ENCODE assay signal across 14 mouse cellular contexts in the genomic region with DNA sequence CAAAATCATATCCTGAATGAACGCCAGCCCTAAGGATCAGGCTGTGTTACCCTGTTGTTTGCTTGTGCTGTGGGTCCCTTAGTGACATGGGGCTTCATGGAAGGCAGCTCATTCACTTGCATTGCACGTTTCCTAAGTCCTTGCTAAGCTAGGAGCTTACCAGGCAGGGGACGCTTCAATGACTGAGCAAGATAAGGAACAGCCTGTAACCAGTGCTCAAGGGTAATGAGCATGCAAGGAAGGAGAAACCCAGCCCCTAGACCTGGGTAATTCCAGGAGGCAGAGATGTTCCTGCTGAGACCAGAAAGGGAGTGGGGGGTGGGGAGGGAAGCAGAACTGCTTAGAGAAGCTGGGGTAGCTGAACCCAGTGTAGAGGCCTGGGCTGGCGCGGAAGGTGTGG.
A peak's percentile ranks its signal among the peaks of the same experiment; 100 is the strongest.
DNase-seq lines count a peak whose midpoint lies in the region; ATAC-seq lines count a peak whose summit lies in the region.
"Had no signal": no experiment of that assay in that cellular context is flagged by ENCODE, and none has a peak within 500 bp of the region (broad histone marks: within the 10 kb centered on the region; RNA-seq: fewer than 3 reads in every experiment).

No protein-coding gene starts in this region.

- peak; percentile 71 for ATAC-seq in midbrain, embryonic 15.5 days (replicated peaks)

- no peaks in the 10 kb centered on the region for H3K9me3 ChIP-seq in midbrain, embryonic 15.5 days
- H3K9me3 ChIP-seq: limb, embryonic 12.5 days had no signal

- H3K27me3 ChIP-seq in midbrain, embryonic 15.5 days (replicated peaks), result no peaks in the 10 kb centered on the region
- H3K27me3 ChIP-seq: limb, embryonic 12.5 days had no signal

- H3K4me1 ChIP-seq in midbrain, embryonic 15.5 days, result peaks cover 30% of the 10 kb centered on the region
- H3K4me1 ChIP-seq: limb, embryonic 12.5 days had no signal

- H3K36me3 ChIP-seq in midbrain, embryonic 15.5 days (replicated peaks), result no peaks in the 10 kb centered on the region

- H3K4me2 ChIP-seq in midbrain, embryonic 15.5 days, result no peak overlapping the region
- H3K4me2 ChIP-seq: limb, embryonic 12.5 days had no signal

- WGBS in midbrain, embryonic 15.5 days, result 46% methylated on average over 5 of the region's 5 CpGs

- no peak overlapping the region for H3K4me3 ChIP-seq in midbrain, embryonic 15.5 days
- H3K4me3 ChIP-seq: limb, embryonic 12.5 days had no signal

- H3K27ac ChIP-seq in midbrain, embryonic 15.5 days, result peak overlapping the region; percentile 63
- H3K27ac ChIP-seq: limb, embryonic 12.5 days had no signal

- no peak overlapping the region for H3K9ac ChIP-seq in midbrain, embryonic 15.5 days
- H3K9ac ChIP-seq: limb, embryonic 12.5 days had no signal

- DNase-seq in kidney, adult 11 months, result peak; percentile 36
- DNase-seq in kidney, adult 18-20 months, result no peak
- peak; percentile 43 for DNase-seq in ZHBTc4 (ENCODE audit: low read depth, low spot score)
- DNase-seq in kidney, postnatal 10 days, result peak; percentile 16
- DNase-seq in thymus, postnatal 25 days, result no peak
- no peak for DNase-seq in adrenal gland, postnatal 36 days
- DNase-seq: adrenal gland, postnatal 25 days; cerebellum, adult 11 months; embryo, embryonic 11 days; layer of hippocampus, adult 9-11 months; lung, postnatal 36 days; thymus, adult 18-20 months had no signal

Comparison
In these comparisons a context has a peak if more than half of its experiments do, and no peak if none do; other contexts are left out.
1. DNase-seq: peak in kidney, adult 11 months (single experiment), ZHBTc4 (single experiment) and kidney, postnatal 10 days (single experiment); none in kidney, adult 18-20 months (single experiment), thymus, postnatal 25 days (single experiment) and adrenal gland, postnatal 36 days (0 of 2).